Mouse (Mus musculus): Measurements from ENCODE around the gene Hist1h2ab. TPM values are rescaled to one million over a fixed set of nuclear protein-coding genes. Genes with fewer than 3 reads are reported as not detected.

Gene Hist1h2ab
- total RNA-seq, 2 experiments from 2014 or later, result 372 to 5,516 TPM

DNA sequence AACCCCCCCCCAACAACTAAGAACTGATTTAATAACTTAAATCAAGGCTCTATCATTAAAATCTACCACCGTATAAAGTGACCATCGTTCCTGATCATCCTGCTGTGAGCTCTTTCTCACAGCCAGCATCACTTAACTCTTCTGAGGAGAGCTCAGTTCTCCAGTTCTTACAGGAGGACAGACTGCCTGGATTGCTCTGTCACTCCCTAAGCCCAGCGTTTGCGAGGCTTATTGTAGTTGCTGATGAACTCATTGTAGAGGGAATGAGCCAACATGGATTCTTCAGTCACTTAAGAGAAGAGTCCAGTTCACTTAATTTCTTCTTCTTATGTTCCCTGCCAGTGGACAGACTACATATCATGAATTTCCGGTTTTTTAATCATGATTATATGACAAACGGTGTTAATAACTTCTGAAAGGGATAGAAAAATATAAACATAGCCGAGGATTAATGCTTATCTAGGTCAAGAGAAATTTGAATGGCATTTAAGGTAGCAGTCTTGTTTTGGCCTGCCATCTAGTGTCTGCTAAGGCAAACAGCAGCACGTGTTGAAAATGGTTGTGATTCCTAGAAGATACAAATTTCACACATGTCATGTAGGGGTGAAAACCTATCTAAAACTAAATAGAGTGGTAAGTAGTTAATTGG is 18.6 kb upstream of the Hist1h2ab start:
- ATAC-seq (replicated peaks; ENCODE audit: low FRiP score, poor library complexity, severe bottlenecking), result peak; percentile 87

DNA sequence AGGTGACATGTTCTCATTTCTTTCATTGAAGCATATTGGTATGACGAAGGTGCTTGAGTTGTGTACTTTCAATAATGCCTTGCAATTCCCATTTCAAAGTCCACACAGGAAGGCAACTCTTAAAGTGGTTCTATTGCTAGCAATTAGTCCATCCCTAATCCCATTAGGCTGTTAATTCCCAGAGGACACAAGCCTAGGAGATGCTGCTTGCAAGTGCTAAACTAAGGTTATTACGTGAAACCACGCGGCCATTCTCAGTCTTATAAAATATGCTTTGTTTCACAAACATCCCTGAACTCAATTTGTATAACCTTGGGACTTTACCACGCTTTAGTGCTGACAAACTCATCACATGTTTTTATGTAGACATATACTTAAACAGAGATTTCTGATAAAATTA is 13.8 kb upstream of the Hist1h2ab start:
- no peak for ATAC-seq (replicated peaks; ENCODE audit: low FRiP score, poor library complexity, severe bottlenecking)

DNA sequence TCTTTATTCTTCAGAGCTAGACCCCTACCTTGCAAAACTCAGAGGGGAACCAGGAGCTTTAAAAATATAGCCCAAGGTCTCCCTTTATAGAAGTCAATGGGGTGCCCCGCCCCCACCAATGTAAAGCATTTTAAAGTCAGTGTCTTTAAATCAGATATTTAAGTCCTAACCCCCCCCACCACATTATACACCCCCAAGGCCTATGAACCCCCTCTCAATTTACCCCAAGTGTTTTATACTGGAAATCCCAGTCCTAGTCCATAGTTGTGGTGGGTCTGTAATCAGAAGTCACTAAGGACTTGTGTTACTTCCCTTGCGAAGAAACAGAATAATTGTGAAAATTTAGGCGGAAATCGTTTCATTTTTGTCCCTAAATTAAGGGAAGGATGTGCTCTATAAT is 12.9 kb upstream of the Hist1h2ab start:
- ATAC-seq (replicated peaks; ENCODE audit: low FRiP score, poor library complexity, severe bottlenecking), result no peak

DNA sequence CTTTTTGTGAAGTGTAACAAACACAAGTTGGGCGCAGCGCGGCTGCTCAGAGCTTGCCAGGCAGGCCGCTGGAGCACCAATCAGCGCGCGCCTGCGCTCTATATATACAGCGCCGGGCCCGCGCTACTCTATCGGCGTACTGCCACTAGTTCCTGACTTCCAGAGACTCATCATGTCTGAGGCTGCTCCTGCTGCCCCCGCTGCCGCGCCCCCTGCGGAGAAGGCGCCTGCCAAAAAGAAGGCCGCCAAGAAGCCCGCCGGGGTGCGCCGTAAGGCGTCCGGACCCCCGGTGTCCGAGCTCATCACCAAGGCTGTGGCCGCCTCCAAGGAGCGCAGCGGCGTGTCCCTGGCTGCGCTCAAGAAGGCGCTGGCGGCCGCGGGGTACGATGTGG is 12.3 kb upstream of the Hist1h2ab start, which contains the start of gene Hist1h1c:
Hist1h1c (plus strand) TSS at position 132 of the 392 bp plus-strand sequence.
- ATAC-seq (replicated peaks; ENCODE audit: low FRiP score, poor library complexity, severe bottlenecking), result peak; percentile 63

DNA sequence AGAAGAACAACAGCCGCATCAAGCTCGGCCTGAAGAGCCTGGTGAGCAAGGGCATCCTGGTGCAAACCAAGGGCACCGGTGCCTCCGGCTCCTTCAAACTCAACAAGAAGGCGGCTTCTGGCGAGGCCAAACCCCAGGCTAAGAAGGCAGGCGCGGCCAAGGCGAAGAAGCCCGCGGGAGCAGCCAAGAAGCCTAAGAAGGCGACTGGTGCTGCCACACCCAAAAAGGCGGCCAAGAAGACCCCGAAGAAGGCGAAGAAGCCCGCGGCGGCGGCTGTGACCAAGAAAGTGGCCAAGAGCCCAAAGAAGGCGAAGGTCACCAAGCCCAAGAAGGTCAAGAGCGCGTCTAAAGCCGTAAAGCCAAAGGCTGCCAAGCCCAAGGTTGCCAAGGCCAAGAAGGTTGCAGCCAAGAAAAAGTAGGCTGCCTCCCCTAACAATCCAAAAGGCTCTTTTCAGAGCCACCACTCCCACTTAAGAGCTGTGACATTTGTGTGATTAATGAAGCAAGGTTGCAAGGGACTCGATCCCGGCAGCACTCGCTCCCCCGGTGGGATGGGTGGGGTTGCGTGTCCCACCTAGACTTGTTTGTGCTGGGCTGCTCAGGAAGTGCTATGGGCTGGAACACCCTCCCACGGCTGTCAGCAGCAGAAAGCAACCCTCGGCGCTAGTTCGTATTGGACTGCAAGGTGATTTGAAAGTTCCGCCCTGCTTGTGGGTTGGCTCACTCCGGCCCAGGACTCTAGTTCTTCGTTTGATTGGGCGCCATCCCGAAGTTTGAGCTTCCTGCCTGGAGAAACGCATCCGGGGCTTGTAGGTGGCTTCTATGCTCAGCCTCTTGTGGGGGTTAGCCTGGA is 11.6 kb upstream of the Hist1h2ab start:
- ATAC-seq (replicated peaks; ENCODE audit: low FRiP score, poor library complexity, severe bottlenecking), result peak; percentile 71

DNA sequence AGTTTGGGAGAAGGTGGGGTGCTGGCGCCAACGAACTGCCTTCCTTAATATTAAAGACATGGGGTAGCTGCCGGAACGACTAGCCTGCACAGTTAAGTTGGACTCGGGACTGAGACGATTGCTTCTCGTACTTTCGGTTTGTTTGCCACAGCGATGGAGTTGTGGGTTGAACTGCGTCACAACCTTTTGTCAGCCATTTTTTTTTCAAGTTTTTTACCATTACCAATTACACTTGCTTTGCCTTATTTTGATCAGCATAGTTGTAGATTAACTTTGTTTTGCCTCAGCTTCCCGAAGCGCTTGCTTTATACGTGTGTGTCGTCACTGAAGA is 11.0 kb upstream of the Hist1h2ab start:
- ATAC-seq (replicated peaks; ENCODE audit: low FRiP score, poor library complexity, severe bottlenecking), result no peak

DNA sequence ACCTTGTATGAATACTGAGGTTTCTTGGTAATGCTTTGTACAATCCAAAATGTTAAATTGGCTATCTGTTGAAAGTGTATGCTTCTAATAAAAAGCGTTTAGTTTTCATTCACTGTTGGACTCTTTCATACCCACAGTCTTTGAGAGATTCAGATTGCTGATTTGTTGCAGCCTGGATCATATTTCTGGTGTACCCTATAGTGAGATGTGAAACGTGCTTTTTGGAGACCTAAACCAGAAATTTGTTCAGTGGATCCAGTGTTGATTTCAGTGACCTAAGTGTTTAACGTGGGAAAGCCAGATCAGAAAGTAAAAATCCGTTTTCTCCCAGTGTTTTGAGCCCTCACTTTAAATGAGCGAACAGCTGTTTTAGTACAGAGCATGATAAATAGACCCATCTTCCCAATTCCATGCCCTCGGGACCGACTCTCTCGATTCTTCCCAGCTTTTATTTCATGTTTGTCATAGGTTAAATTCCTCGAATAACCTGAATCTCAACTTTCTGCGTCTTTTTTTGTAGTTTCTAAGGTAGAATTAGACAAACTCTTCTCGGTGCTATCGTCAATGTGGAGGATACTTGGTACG is 10.6 kb upstream of the Hist1h2ab start:
- no peak for ATAC-seq (replicated peaks; ENCODE audit: low FRiP score, poor library complexity, severe bottlenecking)

DNA sequence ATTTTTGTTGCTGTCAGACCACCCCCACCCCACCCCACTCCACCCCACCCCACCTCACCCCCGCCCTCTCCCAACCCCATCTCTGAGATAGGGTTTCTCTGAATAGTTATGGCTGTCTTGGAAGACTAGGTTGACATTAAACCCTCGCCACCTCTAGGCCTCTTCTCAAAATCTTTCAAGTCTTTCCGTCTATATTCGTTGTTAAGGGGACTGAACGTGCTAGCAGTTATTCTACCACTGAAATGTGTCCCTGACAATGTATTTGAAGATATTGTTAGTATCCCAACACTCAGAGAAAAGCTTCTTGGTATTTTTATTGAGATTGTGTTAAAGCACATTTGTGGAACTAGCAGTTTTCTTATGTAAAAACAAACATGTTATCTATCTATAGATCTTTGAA is 10.0 kb upstream of the Hist1h2ab start:
- no peak for ATAC-seq (replicated peaks; ENCODE audit: low FRiP score, poor library complexity, severe bottlenecking)

DNA sequence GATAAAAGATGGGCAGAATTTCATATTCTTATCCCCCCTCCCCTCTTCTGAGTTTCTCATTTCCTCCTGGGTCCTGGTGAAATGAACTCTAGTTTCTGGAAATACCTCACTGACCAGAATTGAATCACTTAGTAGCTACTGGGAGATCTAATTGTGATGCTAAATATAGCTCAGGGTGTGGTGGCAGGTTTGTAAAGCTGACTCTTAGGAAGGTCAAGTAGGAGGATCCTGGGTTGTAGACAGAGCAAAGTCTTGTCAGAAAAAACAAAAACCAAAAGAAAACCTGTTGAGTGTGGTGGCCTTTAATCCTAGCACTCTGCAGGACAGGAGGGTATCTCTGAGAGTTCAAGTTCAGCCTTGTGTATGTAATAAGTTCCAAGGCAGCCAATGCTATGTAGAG is 8.9 kb upstream of the Hist1h2ab start:
- no peak for ATAC-seq (replicated peaks; ENCODE audit: low FRiP score, poor library complexity, severe bottlenecking)

DNA sequence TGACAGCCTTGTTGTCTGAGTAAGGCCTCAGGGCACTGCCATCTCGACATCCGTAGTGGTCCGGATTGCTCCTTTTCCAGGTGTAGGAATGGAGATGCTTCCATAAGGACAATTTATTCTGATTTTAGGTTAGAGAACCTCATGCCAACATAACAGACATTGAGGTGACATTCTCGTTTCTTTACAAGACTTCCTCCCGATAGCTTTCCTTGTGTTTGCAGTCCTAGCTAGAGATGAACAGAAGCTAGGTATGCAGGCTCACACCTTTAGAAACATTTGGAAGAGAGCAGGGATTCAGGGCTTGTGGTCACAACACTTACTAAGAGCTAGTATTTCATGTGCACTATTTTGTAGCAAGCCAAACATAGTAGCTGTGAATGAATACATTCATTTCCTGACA is 7.7 kb upstream of the Hist1h2ab start:
- no peak for ATAC-seq (replicated peaks; ENCODE audit: low FRiP score, poor library complexity, severe bottlenecking)

DNA sequence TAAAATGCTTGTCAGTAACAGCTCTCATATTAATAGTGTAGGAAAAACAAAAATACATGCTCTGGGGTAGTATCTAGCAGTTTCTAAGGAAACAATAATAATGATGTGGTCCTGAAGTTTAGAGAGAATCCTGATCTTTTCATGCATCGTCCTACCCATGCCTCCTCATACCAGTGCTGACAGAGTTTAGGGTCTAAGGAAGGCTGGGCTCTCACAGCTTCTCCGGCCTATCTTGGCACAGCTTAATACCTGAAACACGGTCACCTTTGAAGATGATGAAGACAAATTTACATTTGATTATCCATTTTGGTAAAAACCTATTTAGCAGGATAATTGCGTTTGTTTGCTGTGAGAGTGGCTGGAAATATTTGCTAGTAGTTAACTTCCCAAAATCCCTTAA is 7.0 kb upstream of the Hist1h2ab start:
- ATAC-seq (replicated peaks; ENCODE audit: low FRiP score, poor library complexity, severe bottlenecking), result no peak

DNA sequence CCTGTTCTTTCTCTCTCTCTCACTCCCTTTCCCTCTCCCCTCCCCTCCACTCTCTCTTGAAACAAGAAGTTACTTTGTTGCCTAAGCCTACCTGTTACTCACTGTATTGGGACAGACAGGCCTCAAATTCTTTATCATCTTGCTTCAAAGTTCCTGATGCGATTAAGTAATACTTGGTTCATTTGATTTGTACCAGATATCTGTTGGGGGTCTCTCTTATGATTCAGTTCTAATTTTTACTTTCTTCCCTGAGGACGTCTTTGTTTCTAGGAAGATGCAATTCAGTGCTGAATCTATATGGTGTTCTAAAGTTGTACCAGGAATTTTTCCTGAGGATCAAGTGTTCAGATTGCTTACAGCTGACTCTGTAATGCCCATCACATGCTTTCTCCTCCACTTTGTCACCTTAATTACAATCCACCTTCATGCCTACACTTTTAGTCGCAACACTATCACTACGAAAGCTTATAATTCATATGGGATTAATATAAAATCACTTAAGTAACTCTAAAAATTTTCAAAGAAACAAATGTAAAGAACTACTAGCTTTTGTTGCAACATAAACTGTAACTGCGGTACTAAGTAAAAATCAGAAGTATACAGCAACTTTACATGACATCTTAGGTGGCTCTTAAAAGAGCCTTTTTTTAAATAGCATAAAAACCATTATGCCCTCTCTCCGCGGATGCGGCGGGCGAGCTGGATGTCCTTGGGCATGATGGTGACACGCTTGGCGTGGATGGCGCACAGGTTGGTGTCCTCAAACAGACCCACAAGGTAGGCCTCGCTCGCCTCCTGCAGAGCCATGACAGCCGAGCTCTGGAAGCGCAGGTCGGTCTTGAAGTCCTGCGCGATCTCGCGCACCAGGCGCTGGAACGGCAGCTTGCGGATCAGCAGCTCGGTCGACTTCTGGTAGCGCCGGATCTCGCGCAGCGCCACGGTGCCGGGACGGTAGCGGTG is 6.2 kb upstream of the Hist1h2ab start:
- ATAC-seq (replicated peaks; ENCODE audit: low FRiP score, poor library complexity, severe bottlenecking), result no peak

DNA sequence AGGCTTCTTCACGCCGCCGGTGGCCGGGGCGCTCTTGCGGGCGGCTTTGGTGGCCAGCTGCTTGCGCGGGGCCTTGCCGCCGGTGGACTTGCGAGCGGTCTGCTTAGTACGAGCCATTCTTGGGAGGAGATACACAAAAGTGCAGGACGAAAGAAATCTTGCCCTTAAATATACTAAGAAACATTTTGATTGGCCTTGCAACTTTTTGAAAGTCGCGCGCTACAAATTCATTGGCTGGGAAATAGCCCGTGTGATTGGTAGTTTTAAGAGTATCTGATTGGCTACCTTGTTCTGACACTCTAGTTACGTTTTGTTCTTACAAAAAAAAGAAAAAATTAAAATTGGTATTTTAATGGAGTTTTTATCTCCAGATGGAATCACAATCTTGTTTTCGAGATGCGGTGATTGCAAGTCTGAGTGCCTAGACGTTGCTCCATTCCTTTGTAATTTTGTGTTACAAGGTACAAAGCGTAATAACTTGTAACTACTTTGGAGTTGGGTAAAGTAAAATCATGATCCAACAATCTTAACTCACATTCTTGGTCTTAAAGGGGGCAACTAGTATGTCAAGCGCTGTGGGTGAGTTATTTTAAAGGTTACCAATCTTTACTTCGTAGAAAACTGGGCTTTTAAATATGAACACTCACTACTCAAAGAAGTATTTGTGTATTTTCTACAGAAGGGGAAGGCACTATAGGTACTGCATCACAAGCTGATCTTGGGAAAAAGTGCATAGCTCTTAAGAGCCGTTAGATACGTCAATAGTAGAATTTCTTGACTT is 5.4 kb upstream of the Hist1h2ab start, which contains the start of gene Hist1h3c:
Hist1h3c (minus strand) TSS at position 222 of the 781 bp plus-strand sequence.
- peak; percentile 57 for ATAC-seq (replicated peaks; ENCODE audit: low FRiP score, poor library complexity, severe bottlenecking)

DNA sequence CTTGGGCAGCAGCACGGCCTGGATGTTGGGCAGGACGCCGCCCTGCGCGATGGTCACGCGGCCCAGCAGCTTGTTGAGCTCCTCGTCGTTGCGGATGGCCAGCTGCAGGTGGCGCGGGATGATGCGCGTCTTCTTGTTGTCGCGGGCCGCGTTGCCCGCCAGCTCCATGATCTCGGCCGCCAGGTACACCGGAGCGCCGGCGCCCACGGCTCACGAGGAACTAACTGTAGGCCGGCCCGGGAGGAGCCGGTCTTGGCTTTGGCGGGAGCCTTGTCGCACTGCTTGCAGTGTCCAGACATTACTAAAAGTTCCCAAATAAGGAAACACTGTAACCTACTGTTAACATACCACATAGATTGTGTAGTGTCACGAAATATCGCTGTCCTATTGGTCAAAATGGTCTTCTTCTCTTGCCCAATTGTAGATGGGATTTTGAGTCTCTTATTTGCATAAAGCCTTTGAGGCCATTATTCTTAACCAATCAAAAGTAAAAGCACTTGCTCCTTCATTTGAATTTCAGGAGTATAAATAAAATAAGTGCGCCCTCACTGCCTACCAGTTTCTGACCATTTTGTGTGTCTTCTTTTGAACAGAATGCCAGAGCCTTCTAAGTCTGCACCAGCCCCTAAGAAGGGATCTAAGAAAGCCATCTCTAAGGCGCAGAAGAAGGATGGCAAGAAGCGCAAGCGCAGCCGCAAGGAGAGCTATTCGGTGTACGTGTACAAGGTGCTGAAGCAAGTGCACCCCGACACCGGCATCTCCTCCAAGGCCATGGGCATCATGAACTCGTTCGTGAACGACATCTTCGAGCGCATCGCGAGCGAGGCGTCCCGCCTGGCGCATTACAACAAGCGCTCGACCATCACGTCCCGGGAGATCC is 4.5 kb upstream of the Hist1h2ab start, which contains the start of gene Hist1h2bb:
Hist1h2bb (plus strand) TSS at position 534 of the 880 bp plus-strand sequence.
- peak; percentile 67 for ATAC-seq (replicated peaks; ENCODE audit: low FRiP score, poor library complexity, severe bottlenecking)

DNA sequence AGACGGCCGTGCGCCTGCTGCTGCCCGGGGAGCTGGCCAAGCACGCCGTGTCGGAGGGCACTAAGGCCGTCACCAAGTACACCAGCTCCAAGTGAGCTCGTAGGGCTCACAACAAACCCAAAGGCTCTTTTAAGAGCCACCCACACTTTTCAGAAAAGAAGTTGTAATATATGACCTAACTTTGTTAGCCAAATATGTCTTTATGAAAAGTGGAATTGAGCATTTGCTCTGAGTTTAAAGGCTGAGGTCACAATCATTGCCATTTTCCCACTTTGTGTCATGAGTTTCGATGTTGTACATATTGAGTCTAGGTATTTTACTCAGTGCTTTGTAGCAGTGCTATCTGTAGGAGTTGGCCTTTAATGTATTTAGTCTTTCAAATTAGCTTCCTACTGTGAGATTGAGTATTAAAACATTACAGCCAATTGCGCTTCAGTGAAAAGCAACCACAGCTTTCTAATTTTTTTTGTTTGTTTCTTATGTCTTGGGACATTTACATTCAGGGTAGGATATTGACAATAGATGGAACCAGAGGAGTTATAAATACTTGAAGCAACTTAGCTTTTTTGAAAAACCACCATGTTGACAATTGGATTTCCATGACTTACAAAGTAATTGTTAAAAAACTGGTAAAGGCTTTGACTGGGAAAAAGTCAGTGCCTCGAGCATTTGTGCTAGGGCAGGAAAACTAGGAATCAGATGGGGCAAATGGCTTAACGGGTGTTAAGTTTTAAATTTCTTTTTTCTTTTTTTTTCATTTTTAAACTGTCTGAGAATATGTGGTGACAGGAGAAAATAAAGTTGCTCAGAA is 3.6 kb upstream of the Hist1h2ab start:
- ATAC-seq (replicated peaks; ENCODE audit: low FRiP score, poor library complexity, severe bottlenecking), result peak; percentile 6; the same call in 1 of the 2 replicates

DNA sequence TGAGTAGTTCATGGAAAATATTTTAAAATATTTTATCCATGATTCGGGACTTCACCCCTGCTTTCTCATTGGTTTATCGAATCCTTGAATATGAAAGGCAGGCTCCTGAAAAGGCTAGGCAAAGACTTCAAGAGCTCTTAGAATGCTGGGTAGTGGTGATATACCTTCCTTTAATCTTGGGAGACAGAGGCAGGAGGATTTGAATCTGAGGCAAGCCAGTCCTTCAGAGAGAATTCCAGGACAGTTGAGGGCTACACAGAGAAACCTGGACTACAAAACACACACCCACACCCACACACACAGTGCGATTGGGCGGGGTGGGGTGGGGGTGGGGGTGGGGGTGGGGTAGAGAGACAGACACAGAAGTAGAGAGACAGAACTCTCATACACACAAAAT is 3.0 kb upstream of the Hist1h2ab start:
- no peak for ATAC-seq (replicated peaks; ENCODE audit: low FRiP score, poor library complexity, severe bottlenecking)

DNA sequence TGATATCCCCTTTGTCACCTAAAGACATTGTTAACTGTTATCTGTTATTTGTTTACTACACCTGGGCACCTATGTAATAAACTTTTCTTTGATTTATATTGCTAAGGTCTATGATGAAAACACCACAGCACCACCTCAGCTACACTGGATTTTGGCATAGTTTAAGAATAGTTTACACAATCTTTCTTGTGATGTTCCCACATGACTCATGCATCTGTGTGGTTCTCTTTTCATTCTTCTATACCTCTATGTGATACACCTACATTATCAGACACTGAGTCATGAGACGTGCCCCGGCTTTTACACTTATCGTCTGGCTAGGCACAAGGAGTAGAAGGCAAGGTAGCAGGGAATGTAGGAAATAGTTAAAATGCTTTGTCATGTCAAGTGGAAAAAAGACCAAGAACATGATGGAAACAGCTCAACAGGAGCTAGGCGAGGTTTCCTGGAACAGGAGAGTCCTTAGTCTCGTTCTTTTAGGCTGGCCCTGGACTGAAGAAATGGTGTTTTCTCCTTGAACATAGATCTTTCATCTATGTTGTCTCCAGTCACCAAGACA is 1.3 kb upstream of the Hist1h2ab start:
- no peak for ATAC-seq (replicated peaks; ENCODE audit: low FRiP score, poor library complexity, severe bottlenecking)
